Mouse (Mus musculus): Measurements from ENCODE around the gene Qtrt2. TPM values are rescaled to one million over a fixed set of nuclear protein-coding genes. Genes with fewer than 3 reads are reported as not detected.

Gene Qtrt2
- polyA plus RNA-seq, 1 experiment from 2014 or later = 27.3 TPM

GRCm38 (mm10) chr16:43882329-43882728, 44.3 kb downstream of the Qtrt2 start:
- no peak overlapping the region for H3K9ac ChIP-seq
- 94% methylated on average over 2 of the region's 2 CpGs for WGBS
- H3K27me3 ChIP-seq = no peaks in the 10 kb centered on the region
- H3K4me2 ChIP-seq (replicated peaks) = no peak overlapping the region
- no peaks in the 10 kb centered on the region for H3K4me1 ChIP-seq
- no peak overlapping the region for H3K4me3 ChIP-seq (replicated peaks)
- H3K27ac ChIP-seq (replicated peaks) = no peak overlapping the region
- peaks cover 26% of the 10 kb centered on the region; the same call in 1 of the 2 replicates for H3K36me3 ChIP-seq
- no peaks in the 10 kb centered on the region for H3K9me3 ChIP-seq (replicated peaks)
- ATAC-seq (ENCODE audit: insufficient number of reproducible peaks, low FRiP score, low TSS enrichment, low read depth) = no peak

GRCm38 (mm10) chr16:43881636-43882035, 45.0 kb downstream of the Qtrt2 start:
- Histone ChIP-seq H3K9me3 (replicated peaks) (no peaks in the 10 kb centered on the region), H3K9ac (no peak overlapping the region), H3K4me1 (no peaks in the 10 kb centered on the region), H3K36me3 (peaks cover 31% of the 10 kb centered on the region), H3K4me3 (replicated peaks) (no peak overlapping the region), H3K4me2 (replicated peaks) (no peak overlapping the region), H3K27ac (replicated peaks) (no peak overlapping the region), H3K27me3 (no peaks in the 10 kb centered on the region)
- no peak for ATAC-seq (ENCODE audit: insufficient number of reproducible peaks, low FRiP score, low TSS enrichment, low read depth)
- 52% methylated on average over 3 of the region's 3 CpGs for WGBS

- H3K27ac ChIP-seq (replicated peaks) = no peak overlapping the region
- WGBS = 91% methylated on average over 6 of the region's 6 CpGs
- no peaks in the 10 kb centered on the region for H3K27me3 ChIP-seq
- H3K4me3 ChIP-seq (replicated peaks) = no peak overlapping the region
- ATAC-seq (ENCODE audit: insufficient number of reproducible peaks, low FRiP score, low TSS enrichment, low read depth) = no peak
- peaks cover 48% of the 10 kb centered on the region for H3K36me3 ChIP-seq
- H3K9ac ChIP-seq = no peak overlapping the region
- no peaks in the 10 kb centered on the region for H3K9me3 ChIP-seq (replicated peaks)
- H3K4me1 ChIP-seq = no peaks in the 10 kb centered on the region
- no peak overlapping the region for H3K4me2 ChIP-seq (replicated peaks)
These were observed 46.8 kb downstream of the Qtrt2 start for GRCm38 (mm10) chr16:43879769-43880168.

- H3K4me2 ChIP-seq (replicated peaks) = no peak overlapping the region
- no peak overlapping the region for H3K4me3 ChIP-seq (replicated peaks)
- H3K9me3 ChIP-seq (replicated peaks) = no peaks in the 10 kb centered on the region
- H3K27ac ChIP-seq (replicated peaks) = no peak overlapping the region
- 80% methylated on average over 7 of the region's 7 CpGs for WGBS
- H3K27me3 ChIP-seq = no peaks in the 10 kb centered on the region
- ATAC-seq (ENCODE audit: insufficient number of reproducible peaks, low FRiP score, low TSS enrichment, low read depth) = no peak
- no peak overlapping the region for H3K9ac ChIP-seq
- no peaks in the 10 kb centered on the region for H3K4me1 ChIP-seq
- peaks cover 52% of the 10 kb centered on the region for H3K36me3 ChIP-seq
These were observed 55.2 kb downstream of the Qtrt2 start for GRCm38 (mm10) chr16:43871419-43871818.

GRCm38 (mm10) chr16:43869805-43870204, 56.8 kb downstream of the Qtrt2 start:
- H3K4me2 ChIP-seq (replicated peaks) = no peak overlapping the region
- H3K4me1 ChIP-seq = no peaks in the 10 kb centered on the region
- peaks cover 38% of the 10 kb centered on the region for H3K36me3 ChIP-seq
- no peaks in the 10 kb centered on the region for H3K9me3 ChIP-seq (replicated peaks)
- no peak overlapping the region for H3K4me3 ChIP-seq (replicated peaks)
- no peaks in the 10 kb centered on the region for H3K27me3 ChIP-seq
- no peak for ATAC-seq (ENCODE audit: insufficient number of reproducible peaks, low FRiP score, low TSS enrichment, low read depth)
- H3K9ac ChIP-seq = no peak overlapping the region
- peak overlapping the region; percentile 73 for H3K27ac ChIP-seq (replicated peaks)

GRCm38 (mm10) chr16:43860624-43861023, 66.0 kb downstream of the Qtrt2 start:
- H3K9ac ChIP-seq = no peak overlapping the region
- H3K27ac ChIP-seq (replicated peaks) = no peak overlapping the region
- no peak overlapping the region for H3K4me3 ChIP-seq (replicated peaks)
- ATAC-seq (ENCODE audit: insufficient number of reproducible peaks, low FRiP score, low TSS enrichment, low read depth) = no peak
- 84% methylated on average over 6 of the region's 6 CpGs for WGBS
- H3K4me2 ChIP-seq (replicated peaks) = no peak overlapping the region
- no peaks in the 10 kb centered on the region for H3K4me1 ChIP-seq
- H3K36me3 ChIP-seq = peaks cover 23% of the 10 kb centered on the region
- no peaks in the 10 kb centered on the region for H3K27me3 ChIP-seq
- no peaks in the 10 kb centered on the region for H3K9me3 ChIP-seq (replicated peaks)

- Histone ChIP-seq H3K36me3 (peaks cover 19% of the 10 kb centered on the region; the same call in 1 of the 2 replicates), H3K4me1 (no peaks in the 10 kb centered on the region), H3K4me3 (replicated peaks) (no peak overlapping the region), H3K9ac (no peak overlapping the region), H3K4me2 (replicated peaks) (no peak overlapping the region), H3K27ac (replicated peaks) (no peak overlapping the region), H3K27me3 (no peaks in the 10 kb centered on the region), H3K9me3 (replicated peaks) (no peaks in the 10 kb centered on the region)
- 79% methylated on average over 5 of the region's 5 CpGs for WGBS
- ATAC-seq (ENCODE audit: insufficient number of reproducible peaks, low FRiP score, low TSS enrichment, low read depth) = no peak
These were observed 67.6 kb downstream of the Qtrt2 start for GRCm38 (mm10) chr16:43858941-43859476.

- H3K36me3 ChIP-seq = no peaks in the 10 kb centered on the region
- no peak overlapping the region for H3K9ac ChIP-seq
- H3K4me2 ChIP-seq (replicated peaks) = no peak overlapping the region
- 81% methylated on average over 1 of the region's 1 CpGs for WGBS
- H3K27me3 ChIP-seq = no peaks in the 10 kb centered on the region
- H3K27ac ChIP-seq (replicated peaks) = no peak overlapping the region
- H3K9me3 ChIP-seq (replicated peaks) = no peaks in the 10 kb centered on the region
- no peaks in the 10 kb centered on the region for H3K4me1 ChIP-seq
- ATAC-seq (ENCODE audit: insufficient number of reproducible peaks, low FRiP score, low TSS enrichment, low read depth) = no peak
- no peak overlapping the region for H3K4me3 ChIP-seq (replicated peaks)
These were observed 76.8 kb downstream of the Qtrt2 start for GRCm38 (mm10) chr16:43849839-43850238.

GRCm38 (mm10) chr16:43841236-43841635, 85.4 kb downstream of the Qtrt2 start:
- Histone ChIP-seq H3K4me2 (replicated peaks) (no peak overlapping the region), H3K27ac (replicated peaks) (no peak overlapping the region), H3K4me3 (replicated peaks) (no peak overlapping the region), H3K27me3 (no peaks in the 10 kb centered on the region), H3K4me1 (no peaks in the 10 kb centered on the region), H3K9ac (no peak overlapping the region), H3K9me3 (replicated peaks) (no peaks in the 10 kb centered on the region), H3K36me3 (no peaks in the 10 kb centered on the region)
- WGBS = 91% methylated on average over 1 of the region's 1 CpGs
- ATAC-seq (ENCODE audit: insufficient number of reproducible peaks, low FRiP score, low TSS enrichment, low read depth) = no peak

GRCm38 (mm10) chr16:43831957-43832356, 94.7 kb downstream of the Qtrt2 start:
- Histone ChIP-seq H3K4me3 (replicated peaks) (no peak overlapping the region), H3K4me1 (no peaks in the 10 kb centered on the region), H3K36me3 (no peaks in the 10 kb centered on the region), H3K9ac (no peak overlapping the region), H3K9me3 (replicated peaks) (no peaks in the 10 kb centered on the region), H3K27ac (replicated peaks) (no peak overlapping the region), H3K4me2 (replicated peaks) (no peak overlapping the region), H3K27me3 (no peaks in the 10 kb centered on the region)
- no peak for ATAC-seq (ENCODE audit: insufficient number of reproducible peaks, low FRiP score, low TSS enrichment, low read depth)
- 83% methylated on average over 2 of the region's 2 CpGs for WGBS

GRCm38 (mm10) chr16:43827492-43827891, 99.1 kb downstream of the Qtrt2 start:
- H3K4me3 ChIP-seq (replicated peaks) = no peak overlapping the region
- no peaks in the 10 kb centered on the region for H3K9me3 ChIP-seq (replicated peaks)
- no peaks in the 10 kb centered on the region for H3K36me3 ChIP-seq
- H3K27me3 ChIP-seq = no peaks in the 10 kb centered on the region
- H3K4me2 ChIP-seq (replicated peaks) = no peak overlapping the region
- 76% methylated on average over 3 of the region's 3 CpGs for WGBS
- no peak overlapping the region for H3K27ac ChIP-seq (replicated peaks)
- no peak overlapping the region for H3K9ac ChIP-seq
- H3K4me1 ChIP-seq = no peaks in the 10 kb centered on the region
- ATAC-seq (ENCODE audit: insufficient number of reproducible peaks, low FRiP score, low TSS enrichment, low read depth) = no peak

GRCm38 (mm10) chr16:43818404-43818803, 108.2 kb downstream of the Qtrt2 start:
- H3K4me3 ChIP-seq (replicated peaks) = no peak overlapping the region
- 76% methylated on average over 6 of the region's 6 CpGs for WGBS
- H3K9me3 ChIP-seq (replicated peaks) = no peaks in the 10 kb centered on the region
- no peak overlapping the region for H3K27ac ChIP-seq (replicated peaks)
- no peaks in the 10 kb centered on the region for H3K36me3 ChIP-seq
- no peak overlapping the region for H3K4me2 ChIP-seq (replicated peaks)
- H3K4me1 ChIP-seq = no peaks in the 10 kb centered on the region
- no peak for ATAC-seq (ENCODE audit: insufficient number of reproducible peaks, low FRiP score, low TSS enrichment, low read depth)
- no peak overlapping the region for H3K9ac ChIP-seq
- no peaks in the 10 kb centered on the region for H3K27me3 ChIP-seq
